Mouse (Mus musculus): ENCODE results near the gene 2410002F23Rik. TPM values are rescaled to one million over a fixed set of nuclear protein-coding genes. Genes with fewer than 3 reads are reported as not detected.
"Not testable (repeated sequence)": the region's sequence is repeated elsewhere in the genome, so short reads cannot be mapped to it uniquely, and the experiment has no call there.

The 2410002F23Rik gene
- 10 to 100 TPM in 1 of 2 experiments, 1 to 10 TPM in 1; 8.1 to 11.5 TPM for total RNA-seq (2021)
- long read RNA-seq, experiment 1, partial matches to known transcripts, result 0 of 8 reads
- long read RNA-seq, experiment 1, other reads (novel, unspliced or antisense), result 2 of 8 reads
- long read RNA-seq, experiment 2, partial matches to known transcripts, result 1 of 6 reads
- long read RNA-seq, experiment 2, other reads (novel, unspliced or antisense), result 1 of 6 reads

DNA sequence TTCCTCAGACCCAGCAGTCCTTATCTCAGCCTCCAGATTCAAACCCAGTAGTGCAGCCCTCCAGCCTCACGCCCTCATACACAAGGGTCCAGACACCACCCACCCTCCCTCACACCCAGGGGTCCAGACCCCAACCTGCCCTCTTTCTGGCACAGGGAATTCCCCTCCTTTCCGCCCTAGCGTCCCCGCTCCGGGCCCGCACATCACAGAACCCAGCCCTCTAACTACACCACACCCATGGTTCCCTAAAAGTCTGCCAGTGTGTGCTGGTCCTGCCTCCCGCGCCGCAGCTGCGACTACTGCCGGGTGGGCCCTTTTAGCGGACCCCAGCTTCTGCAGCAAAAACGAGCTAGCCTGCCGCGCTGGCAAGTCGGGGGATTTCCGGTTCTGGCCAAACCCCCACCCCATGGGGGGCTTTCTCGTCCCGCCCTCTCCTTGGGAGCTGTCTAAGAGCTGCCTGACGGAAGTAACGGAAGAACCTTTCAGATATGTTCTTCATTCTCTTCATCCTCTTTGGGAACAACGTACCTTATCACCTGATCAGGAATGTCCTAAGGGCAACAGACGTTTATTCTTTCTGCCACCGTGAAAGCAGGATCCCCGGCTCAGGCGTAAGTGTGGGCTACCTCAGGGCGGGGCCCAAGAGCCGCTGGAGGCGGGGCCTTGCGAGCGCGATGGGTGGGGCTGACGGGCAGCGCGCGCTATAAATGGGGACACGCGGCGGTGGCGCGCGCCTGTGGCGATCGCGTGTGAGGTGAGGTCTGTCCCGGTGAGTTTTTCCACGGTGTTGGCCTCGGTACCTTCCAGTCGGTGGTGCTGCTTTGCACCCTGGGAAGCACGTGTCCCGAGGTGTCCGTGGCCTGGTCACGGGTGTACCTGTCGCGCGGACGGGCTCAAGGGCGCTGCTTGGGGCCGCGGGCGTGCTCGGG, at the start of gene 2410002F23Rik, which contains the start of gene 1700028J19Rik:
Gene 2410002F23Rik (plus strand): TSS at position 668 of the 929 bp plus-strand sequence.
Gene 1700028J19Rik (minus strand): TSS at position 641 of the 929 bp plus-strand sequence.
- DNase-seq, result peak; percentile 92 to 96

DNA sequence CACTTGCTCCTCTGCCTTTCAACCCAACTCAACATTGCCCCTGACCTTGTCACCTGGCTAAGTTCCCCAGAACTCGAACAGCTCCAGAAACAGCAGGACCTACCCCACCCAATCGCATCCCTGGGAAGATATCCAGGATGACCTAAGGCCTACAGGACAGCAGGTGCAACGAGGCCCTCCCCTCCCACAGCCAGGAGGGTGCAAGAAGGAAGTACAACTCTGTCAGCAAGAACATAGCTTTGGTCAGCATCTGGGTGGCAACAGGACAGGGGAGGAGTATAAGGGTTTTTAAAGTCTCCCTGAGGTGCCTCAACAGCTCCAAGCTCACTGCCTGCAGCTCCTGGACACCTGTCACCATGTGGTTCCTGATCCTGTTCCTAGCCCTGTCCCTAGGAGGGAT, 48.6 kb upstream of the 2410002F23Rik start, which contains the start of gene Klk1b3:
Gene Klk1b3 (plus strand): TSS at position 301 of the 400 bp plus-strand sequence.
- DNase-seq, result no peak

DNA sequence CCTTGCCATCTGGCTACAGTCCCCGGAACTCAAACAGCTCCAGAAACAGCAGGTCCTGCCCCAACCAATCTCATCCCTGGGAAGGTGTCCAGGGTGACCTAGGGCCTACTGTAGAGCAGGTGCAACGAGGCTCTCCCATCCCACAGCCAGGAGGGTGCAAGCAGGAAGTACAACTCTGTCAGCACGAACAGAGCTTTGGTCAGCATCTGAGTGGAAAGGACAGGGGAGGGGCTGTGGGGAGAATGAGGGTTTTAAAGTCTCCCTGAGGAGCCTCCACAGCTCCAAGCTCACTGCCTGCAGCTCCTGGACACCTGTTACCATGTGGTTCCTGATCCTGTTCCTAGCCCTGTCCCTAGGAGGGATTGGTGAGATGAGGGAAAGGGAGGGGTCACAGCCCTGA, 39.4 kb upstream of the 2410002F23Rik start, which contains the start of gene Klk1b4:
Gene Klk1b4 (plus strand): TSS at position 301 of the 400 bp plus-strand sequence.
- not testable (repeated sequence) for DNase-seq

DNA sequence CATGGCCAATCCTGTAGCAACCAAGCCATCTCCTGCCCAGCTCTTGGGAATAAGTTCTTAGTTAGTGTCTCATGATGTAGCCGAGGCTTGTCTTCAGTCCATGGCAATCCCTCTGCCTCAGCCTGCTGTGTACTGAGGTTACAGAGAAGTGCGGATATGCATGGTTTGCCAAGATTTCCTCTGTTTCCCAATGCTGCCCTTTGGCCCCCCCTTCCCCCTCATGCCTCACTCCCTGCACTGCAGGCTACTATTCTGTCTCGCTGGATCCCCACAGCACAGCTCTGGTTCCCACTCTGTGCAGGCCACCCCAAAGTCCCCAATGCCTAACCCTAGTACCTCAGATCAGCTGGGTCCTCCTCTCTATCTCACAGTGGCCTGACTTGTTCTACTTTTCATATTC, 38.2 kb upstream of the 2410002F23Rik start:
- no peak for DNase-seq

DNA sequence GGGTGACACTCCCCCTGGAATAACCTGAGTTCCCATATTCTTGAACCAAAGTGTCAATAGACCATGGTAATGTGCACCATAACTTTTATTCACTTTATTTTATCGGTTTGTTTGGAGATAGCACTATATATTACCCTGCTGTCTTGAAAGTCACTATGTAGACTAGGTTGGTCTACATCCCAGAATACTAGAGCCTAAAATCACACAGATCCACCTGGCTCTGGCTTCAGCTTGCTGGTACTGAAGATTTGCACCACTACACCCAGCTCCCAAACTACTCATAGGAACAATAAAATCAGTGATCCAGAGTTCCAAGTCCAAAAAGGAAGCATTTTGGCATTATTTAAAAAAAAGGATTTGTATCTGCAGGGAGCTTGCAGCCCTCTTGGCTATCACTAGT, 30.9 kb upstream of the 2410002F23Rik start, which contains the start of gene Klk1b5:
Gene Klk1b5 (plus strand): TSS at position 301 of the 400 bp plus-strand sequence.
- no peak for DNase-seq

DNA sequence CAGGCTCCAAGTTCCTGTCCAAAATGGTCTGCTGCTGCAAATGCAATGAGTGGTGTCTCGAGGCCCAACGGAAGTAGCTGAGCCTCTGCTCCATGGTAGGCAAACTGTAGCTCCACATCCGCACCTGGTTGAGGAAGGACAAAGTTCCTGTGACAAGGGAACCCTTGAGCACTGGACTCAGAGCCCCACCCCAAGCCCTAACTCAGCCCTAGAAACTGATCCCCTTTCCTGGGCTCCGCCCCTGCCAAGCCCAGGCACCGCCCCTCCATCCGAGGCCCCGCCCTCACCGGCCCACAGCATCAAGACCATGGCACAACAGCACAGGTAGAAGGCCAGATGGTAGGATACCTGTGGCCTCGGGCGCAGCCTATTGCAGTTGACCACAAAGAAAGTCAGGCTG, 24.9 kb upstream of the 2410002F23Rik start:
- DNase-seq, result not testable (repeated sequence)

DNA sequence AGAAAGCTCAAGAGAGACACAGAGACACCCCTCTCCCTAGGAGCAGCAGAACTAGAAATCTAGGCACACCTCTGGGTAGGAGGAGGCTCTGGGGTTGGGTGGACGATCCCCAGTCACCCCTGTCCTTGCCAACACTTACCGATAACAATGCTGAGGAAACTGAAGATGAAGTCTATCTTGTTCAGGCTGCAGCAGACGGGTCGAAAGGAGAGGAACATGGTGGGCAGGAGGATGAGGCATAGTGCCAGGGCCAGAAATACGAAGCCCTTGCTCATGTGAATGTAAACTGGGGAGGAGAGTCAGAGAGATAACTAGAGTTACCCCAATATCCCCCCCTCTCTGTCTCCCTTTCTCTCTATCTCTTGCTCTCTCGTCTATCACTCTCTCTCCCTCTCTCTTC, 24.2 kb upstream of the 2410002F23Rik start:
- DNase-seq, result not testable (repeated sequence)

DNA sequence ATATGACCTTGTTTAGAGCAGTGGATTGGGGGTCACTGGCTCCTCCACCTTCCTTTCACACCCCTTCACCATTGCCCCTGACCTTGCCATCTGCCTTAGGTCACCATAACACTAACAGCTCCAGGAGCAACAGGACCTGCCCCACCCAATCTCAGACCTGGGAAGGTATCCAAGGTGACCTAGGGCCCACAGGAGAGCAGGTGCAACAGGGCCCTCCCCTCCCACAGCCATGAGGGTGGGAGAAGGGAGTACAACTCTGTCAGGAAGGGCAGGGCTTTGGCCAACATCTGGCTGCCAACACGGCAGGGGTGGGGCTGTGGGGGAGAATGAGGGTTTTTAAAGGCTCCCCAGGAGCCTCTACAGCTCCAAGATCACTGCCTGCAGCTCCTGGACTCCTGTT, 21.4 kb upstream of the 2410002F23Rik start, which contains the start of gene Klk1:
Gene Klk1 (plus strand): TSS at position 285 of the 400 bp plus-strand sequence.
- DNase-seq, result no peak

DNA sequence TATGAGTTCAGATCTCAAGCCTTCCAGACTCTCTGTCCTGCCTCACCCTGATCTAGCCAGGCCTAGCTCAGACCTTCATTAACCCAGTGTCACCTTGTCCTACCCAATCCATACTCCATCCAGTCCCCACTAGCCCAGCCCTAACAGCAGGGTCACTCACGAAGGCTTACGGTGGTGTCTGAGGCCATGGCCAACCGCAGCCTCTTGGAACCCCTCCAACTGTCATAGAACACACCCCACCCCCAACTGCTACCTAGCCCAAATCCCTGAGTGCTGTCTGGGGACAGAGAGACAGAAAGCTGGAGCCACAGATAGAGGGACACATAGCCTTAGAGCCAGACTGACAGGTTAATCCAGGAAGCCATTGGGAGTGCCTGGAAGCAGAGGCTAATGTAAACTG, 10.6 kb upstream of the 2410002F23Rik start, which contains the start of gene Gm36864:
Gene Gm36864 (plus strand): TSS at position 269 of the 400 bp plus-strand sequence.
- no peak for DNase-seq

DNA sequence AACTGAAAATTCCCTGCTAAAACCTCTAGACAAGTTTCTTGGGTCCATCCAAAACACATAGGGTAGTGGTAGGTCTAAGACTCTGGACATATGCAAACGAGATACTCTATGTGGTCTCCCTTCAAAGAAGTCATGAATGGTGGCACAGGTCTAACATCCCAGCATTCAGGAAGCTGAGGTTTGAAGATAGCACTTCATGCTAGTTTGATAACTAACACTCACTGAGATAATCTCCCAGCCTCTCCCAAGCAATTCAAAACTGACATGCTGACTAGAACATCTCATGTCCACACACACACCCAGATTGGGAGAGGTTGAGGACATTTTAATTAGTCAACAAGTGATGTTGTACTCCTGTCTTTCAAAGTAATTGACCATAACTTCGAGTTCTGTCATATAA, 6.6 kb upstream of the 2410002F23Rik start:
- no peak for DNase-seq

DNA sequence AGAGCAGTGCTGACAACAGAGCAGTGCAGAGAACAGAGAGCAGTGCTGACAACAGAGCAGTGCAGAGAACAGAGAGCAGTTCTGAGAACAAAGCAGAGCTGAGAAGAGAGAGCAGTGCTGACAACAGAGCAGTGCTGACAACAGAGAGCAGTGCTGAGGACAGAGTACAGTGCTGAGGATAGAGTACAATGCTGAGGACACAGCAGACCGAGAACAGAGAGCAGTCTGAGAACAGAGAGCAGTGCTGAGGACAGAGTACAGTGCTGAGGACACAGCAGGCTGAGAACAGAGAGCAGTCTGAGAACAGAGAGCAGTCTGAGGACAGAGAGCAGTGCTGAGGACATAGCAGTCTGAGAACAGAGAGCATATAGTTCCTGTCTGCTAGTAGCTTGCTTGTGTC, 5.8 kb upstream of the 2410002F23Rik start:
- DNase-seq, result no peak

DNA sequence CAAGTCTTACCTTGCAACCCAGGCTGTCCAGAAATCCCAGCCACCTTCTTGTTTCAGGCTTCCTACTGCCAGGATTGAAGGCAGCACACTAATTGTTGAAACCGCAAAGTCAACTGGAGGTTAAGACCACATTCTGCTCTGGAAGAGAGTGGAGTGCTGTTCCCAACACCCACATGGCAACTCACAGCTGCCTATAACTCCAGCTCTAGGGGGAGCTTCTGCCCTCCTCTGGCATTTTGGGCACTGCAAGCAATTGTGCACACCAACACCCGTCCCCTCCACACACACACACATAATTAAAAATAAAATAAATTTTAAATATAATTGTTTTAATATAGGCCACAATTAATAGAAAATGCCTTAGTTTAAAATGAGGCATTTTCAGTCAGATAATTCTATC, 5.4 kb upstream of the 2410002F23Rik start:
- DNase-seq, result no peak

DNA sequence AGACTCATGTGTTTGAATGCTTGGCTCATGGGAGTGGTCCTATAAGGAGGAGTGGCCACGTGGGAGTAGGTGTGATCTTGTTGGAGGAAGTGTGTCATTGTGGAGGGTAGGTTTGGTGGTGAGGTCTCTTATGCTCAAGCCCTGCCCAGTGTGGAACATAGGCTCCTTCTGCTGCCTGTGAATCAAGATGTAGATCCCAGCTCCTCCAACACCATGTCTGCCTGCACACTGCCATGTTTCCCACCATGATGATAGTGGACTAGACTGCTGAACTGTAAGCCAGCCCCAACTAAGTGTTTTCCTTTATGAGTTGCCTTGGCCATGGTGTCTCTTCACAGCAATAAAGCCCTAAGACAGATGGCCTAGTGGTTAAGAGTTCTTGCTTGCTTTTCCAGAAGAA, 2.4 kb upstream of the 2410002F23Rik start:
- no peak for DNase-seq

DNA sequence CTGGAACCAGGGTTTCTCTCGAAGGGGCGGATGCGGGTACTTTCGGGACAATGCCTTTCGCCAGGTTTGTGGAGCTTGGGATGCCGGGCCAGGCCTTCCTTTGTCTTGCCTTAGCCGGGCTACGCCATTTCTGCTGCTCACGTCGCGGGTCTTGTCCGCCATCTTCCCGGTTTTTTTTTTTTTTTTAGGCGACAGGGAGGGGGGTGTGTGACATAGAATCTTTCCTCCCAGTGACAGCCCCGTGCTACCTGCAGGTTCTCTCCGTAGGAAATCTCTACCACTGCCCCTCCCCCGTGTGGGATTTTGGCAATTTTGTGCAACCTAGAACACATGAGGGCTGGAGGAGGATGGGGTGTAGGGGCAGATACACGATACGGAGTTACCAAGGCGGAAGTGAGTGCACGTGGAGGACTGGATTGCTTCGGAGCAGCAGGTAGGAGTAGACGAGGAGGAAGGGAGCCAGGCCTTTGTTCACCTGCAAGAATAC, 505 bp downstream of the 2410002F23Rik start:
- DNase-seq, result peak in 1 of 2 experiments; percentile 24

DNA sequence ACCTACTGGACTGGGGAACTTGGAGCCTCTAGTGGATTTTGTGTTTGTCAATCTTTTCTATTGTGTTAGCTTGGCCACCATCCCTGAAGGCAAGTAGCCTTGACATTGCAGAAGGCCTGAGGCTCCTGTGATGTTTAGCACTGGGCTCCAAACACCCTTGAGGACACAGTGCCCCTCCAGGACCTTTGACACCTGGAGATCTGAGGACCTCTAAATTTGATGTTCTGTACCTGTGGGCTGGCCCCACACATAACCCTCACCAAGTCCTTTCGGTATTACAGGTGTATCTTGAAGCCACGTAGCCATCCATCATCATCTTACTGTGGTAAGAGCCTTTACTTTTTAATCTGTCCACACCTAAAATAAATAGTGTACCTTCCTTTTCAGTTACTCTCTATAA, 1.4 kb downstream of the 2410002F23Rik start:
- DNase-seq, result no peak

DNA sequence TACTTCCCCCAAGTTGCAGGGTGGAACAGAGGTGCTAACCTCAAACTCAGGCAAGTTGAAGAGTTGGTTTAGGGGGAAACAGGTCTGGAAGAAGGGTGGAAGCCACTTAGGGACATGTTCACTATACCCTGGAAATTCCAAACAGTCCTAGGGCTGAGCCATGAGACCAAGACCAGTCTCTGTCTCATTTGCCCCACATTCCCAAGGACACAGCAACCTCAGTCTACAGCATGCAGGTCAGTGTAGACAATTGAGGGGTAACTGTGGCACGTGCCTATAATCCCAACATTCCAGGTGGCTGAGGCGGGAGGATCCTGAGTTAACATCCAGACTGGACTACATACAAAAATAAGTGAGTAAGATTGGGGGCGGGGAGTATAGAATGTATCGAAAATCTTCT, 2.7 kb downstream of the 2410002F23Rik start:
- no peak for DNase-seq

DNA sequence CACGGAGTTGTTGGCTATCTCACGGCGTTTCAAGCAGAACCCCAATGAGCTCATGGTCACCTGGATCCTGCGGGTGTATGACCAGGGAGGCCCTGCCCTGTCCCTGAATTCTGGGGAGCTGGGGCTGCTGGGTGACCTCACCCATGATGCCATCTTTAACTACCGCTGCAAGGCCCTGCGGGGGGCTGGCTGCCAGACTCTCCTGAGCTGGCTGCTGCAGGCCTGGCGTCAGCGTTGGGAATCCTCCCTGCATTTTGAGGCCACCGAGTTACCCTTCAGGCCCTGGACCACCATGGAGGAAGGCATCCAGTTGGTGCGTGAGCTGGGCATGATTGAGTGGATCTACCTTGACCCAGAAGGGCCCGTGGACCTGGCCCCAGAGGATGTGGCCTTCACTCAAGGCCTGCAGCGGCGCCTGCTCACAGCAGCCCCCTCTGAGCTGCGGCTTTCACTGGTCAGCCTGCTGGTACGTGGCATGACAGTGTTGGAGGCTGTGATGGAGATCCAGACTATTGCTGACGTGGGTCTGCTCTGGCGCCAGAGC, 4.3 kb downstream of the 2410002F23Rik start:
- not testable (repeated sequence) for DNase-seq

DNA sequence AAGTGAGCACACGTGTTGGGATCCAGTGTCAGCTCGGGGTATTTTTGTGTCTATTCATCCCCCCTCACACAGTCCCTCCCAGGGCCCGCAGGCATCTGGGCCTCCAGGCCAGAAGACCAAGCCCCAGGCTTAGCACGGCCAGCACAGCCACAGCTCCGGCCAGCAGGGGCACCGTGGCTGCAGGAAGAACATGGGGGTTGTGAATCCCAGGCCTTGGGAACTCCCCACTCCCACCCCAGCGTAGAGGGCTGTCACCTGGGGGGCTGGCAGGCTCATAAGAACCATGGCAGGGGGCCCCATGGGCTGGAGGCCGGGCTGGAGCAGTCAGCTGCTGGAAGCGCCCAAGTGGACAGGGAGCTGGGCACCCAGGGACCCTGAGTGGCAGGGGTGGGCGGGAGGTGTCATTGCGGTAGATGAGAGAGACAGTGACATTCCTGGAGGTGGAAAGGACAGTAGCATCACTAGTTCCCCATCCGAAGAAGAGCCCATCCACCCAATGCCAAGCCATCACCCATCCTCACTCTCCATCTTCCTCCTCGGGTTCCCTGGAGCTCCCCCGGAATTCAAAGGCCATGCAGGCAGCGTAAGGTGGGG, 6.6 kb downstream of the 2410002F23Rik start:
- no peak for DNase-seq

DNA sequence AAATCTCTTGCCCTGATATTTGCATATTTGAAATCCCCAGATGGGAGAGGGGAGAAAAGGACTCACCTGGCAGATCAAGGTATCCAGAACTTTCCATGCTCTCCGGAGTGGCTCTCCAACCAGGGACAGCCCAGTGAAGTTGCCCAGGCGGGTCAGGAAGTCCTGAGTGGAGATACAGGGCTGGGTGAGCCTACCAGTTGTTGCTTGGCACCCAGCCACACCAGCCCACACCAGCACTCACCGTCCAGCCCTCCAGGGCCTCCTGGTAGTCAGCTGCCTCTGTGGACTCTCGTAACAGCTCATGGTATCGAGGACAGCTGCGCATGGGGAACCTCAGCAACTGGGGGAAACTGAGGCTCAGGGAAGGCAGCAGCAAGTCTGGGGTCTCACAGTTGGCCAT, 8.4 kb downstream of the 2410002F23Rik start:
- no peak for DNase-seq

DNA sequence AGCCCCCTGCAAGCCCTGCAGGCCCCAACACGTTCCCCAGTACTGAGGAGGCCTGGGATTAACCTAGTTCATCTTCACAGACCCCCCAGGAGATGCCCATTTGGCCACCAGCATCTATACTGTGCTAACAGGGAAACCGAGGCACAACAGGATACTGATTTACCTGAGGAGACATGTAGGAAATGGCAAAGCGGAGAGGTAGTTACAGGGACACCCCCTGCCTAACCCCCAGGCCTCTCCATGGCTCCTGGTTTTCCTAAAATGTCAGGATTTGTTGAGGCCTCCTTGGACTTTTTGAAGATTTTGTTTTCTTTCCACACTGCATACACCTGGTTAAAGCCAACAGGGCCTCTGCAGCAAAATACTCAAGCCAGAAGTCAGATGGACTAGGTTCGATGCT, 10.8 kb downstream of the 2410002F23Rik start, which contains the start of gene Acp4:
Gene Acp4 (minus strand): TSS at position 101 of the 400 bp plus-strand sequence.
- no peak for DNase-seq

DNA sequence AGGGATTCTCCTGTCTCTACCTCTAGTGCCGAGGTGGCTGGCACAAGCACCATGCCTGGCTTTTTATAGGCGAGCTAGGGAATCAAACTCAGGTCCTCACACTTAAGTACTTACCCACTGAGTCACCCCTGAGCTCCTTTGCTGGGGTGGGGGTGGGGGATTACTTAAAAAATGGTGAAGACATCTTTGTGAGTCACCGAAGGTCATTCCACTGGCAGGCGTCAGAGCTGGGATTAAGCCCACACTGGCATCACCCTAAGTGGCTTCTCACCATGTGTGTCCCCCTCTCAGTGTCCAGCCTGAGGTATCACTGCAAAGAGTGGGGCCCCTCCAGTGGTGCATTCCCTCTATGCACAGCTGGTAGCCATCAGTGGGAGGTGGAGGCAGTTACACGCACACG, 13.9 kb downstream of the 2410002F23Rik start:
- no peak for DNase-seq

DNA sequence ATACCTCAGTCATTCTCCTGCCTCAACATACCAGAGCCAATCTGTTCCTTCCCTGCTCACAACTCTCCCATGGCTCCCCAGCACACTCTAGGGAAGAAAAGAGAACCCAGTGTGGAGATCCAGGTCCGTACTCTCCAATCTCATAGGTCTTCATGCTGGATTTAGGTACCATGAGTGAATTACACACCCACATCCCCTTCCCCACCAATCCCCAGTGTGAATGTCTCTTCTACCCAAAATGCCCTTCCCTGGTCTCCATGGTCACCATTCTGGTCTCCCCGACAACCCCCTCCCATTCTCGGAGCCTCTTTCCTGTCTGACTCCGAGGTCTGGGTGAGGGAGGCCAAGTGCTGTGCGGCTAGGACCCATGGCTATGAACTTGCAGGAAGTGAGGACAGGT, 14.6 kb downstream of the 2410002F23Rik start, which contains the start of gene Gm15517:
Gene Gm15517 (plus strand): TSS at position 301 of the 400 bp plus-strand sequence.
- DNase-seq, result no peak
